Mouse (Mus musculus) adrenal gland, postnatal 14 days (tissue): ENCODE data around the gene Gtse1. TPM values are rescaled to one million over a fixed set of nuclear protein-coding genes. Genes with fewer than 3 reads are reported as not detected.
"Not testable (repeated sequence)": the region's sequence is repeated elsewhere in the genome, so short reads cannot be mapped to it uniquely, and the experiment has no call there.

Experiments
- DNase-seq: peaks from one replicate; pipeline ENCODE4 v3.0.0; 2021; ENCODE audit warnings: mixed read lengths
- long read RNA-seq, 2 experiments: library from polyadenylated mRNA; stranded (forward); transcript quantifications; one replicate each; pipeline ENCODE4 v2.0.0; 2021
- total RNA-seq: library from RNA; stranded (reverse); gene quantifications from 2 replicates; pipeline ENCODE4 v1.2.3, GENCODE M21; 2021

The Gtse1 gene
- 4.4 and 4.6 TPM in 2 replicates for total RNA-seq
- long read RNA-seq, experiment 1, partial matches to known transcripts = 5 of 5 reads
- long read RNA-seq, experiment 1, other reads (novel, unspliced or antisense) = 0 of 5 reads
- long read RNA-seq, experiment 2, partial matches to known transcripts = 2 of 5 reads
- long read RNA-seq, experiment 2, other reads (novel, unspliced or antisense) = 0 of 5 reads

- DNase-seq = peak; percentile 95
Measured at GRCm38 (mm10) chr15:85859490-85860031, at the start of gene Gtse1. Gtse1 (plus strand) TSS chr15:85859745.

- DNase-seq = no peak
Measured at GRCm38 (mm10) chr15:85810462-85810805, 49.1 kb upstream of the Gtse1 start.

- DNase-seq = peak; percentile 74
Measured at GRCm38 (mm10) chr15:85810806-85811521, 48.6 kb upstream of the Gtse1 start.

- DNase-seq = peak; percentile 99
Measured at GRCm38 (mm10) chr15:85811535-85812277, 47.8 kb upstream of the Gtse1 start, which contains the start of gene Cdpf1. Cdpf1 (minus strand) TSS chr15:85811697.

- DNase-seq = no peak
Measured at GRCm38 (mm10) chr15:85813428-85813827, 46.1 kb upstream of the Gtse1 start.

GRCm38 (mm10) chr15:85821203-85822010, 38.1 kb upstream of the Gtse1 start, which contains the start of gene Pkdrej:
Pkdrej (minus strand) TSS chr15:85821734.
- DNase-seq = peak; percentile 64

GRCm38 (mm10) chr15:85822011-85822359, 37.6 kb upstream of the Gtse1 start:
- DNase-seq = no peak

- DNase-seq = no peak
Measured at GRCm38 (mm10) chr15:85826676-85827075, 32.9 kb upstream of the Gtse1 start.

- no peak for DNase-seq
Measured at GRCm38 (mm10) chr15:85828071-85828470, 31.5 kb upstream of the Gtse1 start.

GRCm38 (mm10) chr15:85829470-85829869, 30.1 kb upstream of the Gtse1 start:
- no peak for DNase-seq

GRCm38 (mm10) chr15:85831954-85832590, 27.5 kb upstream of the Gtse1 start, which contains the start of gene Ttc38:
Ttc38 (plus strand) TSS chr15:85832306.
- DNase-seq = peak; percentile 92

- DNase-seq = peak; percentile 26
Measured at GRCm38 (mm10) chr15:85832599-85832998, 26.9 kb upstream of the Gtse1 start.

- no peak for DNase-seq
Measured at GRCm38 (mm10) chr15:85835335-85835734, 24.2 kb upstream of the Gtse1 start.

- no peak for DNase-seq
Measured at GRCm38 (mm10) chr15:85836887-85837286, 22.7 kb upstream of the Gtse1 start.

GRCm38 (mm10) chr15:85840983-85841382, 18.6 kb upstream of the Gtse1 start:
- DNase-seq = peak; percentile 65

GRCm38 (mm10) chr15:85841796-85842360, 17.7 kb upstream of the Gtse1 start:
- DNase-seq = no peak

GRCm38 (mm10) chr15:85845071-85845470, 14.5 kb upstream of the Gtse1 start:
- no peak for DNase-seq

GRCm38 (mm10) chr15:85851656-85852392, 7.7 kb upstream of the Gtse1 start:
- DNase-seq = no peak

- DNase-seq = peak; percentile 26
Measured at GRCm38 (mm10) chr15:85858980-85859489, 510 bp upstream of the Gtse1 start.

GRCm38 (mm10) chr15:85865913-85866312, 6.4 kb downstream of the Gtse1 start:
- not testable (repeated sequence) for DNase-seq
